Mouse (Mus musculus) WW6 (cell line): ENCODE measurements around the gene Smg6.

Experiments used
- DNase-seq: peaks from one replicate; pipeline ENCODE4 v3.0.0-alpha.2; 2013; ENCODE audit warnings: low read depth, low spot score

Gene Smg6

DNA sequence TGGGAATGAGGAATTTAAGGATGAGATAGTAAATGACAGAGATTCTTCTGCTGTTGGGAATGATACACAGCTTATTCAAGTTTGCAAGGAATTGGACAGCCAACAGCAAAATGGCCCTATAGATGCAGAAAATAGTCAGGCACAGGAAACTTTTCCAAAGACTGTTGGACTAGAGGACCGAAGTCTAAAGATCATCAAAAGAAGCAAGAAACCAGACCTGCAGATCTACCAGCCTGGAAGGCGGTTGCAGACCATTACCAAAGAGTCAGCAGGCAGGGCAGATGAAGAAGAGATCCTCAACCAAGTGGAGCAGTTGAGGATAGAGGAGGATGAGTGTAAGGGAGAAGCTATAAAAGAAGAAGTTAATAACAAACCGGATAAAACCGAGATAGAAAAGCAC, 3.5 kb downstream of the Smg6 start:
- no peak for DNase-seq

DNA sequence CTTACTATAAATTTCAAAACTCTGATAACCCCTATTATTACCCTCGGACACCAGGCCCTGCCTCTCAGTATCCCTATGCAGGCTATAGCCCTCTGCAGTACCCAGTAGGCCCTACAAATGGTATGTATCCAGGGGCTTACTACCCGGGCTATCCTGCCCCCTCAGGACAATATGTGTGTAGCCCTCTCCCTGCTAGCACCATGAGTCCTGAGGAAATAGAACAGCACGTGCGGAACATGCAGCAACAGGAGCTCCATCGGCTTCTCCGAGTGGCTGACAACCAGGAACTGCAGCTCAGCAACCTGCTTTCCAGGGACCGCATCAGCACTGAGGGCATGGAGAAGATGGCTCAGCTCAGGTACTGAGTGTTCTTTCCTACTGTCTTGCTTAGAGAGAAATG, 4.8 kb downstream of the Smg6 start:
- DNase-seq = no peak

DNA sequence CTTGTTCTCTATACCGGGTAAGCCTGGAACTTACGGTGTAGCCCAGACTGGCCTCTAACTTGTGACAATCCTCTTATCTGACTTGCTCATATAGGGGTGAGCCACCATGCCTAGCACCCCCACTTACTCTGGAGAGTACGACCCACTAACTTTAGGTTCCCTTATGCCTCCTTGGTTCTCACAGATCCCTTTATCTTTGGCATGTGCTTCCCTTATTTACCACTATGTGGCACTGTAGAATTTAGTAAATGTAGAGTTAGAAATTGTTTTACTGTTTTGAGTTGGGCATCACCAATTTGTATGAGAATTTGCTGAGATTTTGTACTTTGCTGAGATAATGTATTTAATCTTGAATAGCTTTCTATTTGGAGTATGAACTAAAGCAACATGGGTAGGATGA, 20.7 kb downstream of the Smg6 start:
- no peak for DNase-seq

DNA sequence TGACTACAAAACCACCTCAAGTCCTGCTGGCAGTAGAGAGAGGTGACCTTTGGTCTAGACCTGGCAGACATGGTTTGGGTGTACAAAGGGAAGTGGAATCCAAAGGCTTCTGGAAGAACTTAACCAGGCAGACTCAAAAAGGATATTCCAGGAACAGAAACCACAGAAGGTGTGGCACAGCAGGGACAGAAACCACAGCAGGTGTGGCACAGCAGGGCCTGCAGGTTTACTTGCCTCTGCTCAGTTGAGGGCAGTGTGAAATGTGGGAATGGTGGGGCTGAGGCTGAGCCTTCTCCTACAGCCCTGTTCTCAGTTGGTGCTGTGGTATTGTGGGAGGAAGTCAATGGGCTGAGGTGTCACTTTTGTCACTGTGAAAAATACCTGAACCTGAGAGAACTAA, 29.3 kb downstream of the Smg6 start:
- DNase-seq = no peak

DNA sequence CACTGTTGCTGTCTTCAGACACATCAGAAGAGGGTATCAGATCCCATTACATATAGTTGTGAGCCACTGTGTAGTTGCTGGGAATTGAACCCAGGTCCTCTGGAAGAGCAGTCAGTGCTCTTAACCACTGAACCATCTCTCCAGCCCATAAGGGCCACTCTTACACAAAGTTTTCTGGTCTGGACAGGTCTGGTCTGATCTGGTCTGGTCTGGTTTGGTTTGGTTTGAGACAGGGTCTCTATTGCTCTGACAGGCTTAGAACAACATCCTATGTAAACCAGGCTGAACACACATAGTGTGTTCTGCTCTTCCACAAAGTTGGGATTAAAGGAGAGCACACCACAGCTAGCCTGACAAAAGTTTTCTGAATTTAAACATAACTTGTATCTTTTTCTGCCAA, 30.4 kb downstream of the Smg6 start:
- DNase-seq = peak; percentile 9

DNA sequence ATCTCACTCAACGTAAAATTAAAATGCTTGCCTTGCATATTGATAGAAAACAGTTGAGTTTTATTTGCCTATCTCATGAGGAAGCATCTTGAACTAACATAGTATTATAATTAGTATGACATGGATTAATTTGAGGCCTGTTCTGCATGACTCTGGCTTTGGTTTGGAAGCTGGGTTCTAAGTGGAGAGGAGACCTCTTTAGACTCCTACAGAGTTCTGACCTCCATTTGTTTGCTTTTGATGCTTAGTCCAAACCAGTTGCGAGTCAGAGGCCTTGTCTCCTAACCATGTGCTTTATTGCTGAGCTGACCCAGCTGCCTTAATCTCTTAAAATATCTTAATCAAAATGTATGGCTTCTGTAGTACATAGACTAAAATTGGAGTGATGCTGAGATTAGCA, 32.0 kb downstream of the Smg6 start:
- DNase-seq = no peak

DNA sequence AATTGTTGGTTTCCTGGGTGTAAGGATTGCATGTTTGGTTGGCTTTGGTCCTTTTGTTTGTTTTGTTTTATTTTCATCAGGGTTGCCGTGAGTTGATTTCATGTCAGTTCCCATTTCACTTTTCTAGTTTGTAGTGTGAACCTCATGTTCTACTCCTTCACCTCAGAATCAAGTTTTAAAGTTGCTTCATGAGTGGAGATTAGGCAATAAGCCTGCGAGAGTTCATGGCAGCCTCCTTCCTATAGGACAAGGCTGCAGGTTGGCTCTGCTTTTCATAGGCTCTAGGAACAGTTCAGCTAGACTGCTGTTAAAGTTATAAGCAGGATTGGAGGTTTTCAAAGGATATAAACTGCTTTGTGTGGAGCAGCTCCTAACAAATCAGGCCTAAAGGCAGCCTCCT, 33.9 kb downstream of the Smg6 start:
- DNase-seq = no peak

DNA sequence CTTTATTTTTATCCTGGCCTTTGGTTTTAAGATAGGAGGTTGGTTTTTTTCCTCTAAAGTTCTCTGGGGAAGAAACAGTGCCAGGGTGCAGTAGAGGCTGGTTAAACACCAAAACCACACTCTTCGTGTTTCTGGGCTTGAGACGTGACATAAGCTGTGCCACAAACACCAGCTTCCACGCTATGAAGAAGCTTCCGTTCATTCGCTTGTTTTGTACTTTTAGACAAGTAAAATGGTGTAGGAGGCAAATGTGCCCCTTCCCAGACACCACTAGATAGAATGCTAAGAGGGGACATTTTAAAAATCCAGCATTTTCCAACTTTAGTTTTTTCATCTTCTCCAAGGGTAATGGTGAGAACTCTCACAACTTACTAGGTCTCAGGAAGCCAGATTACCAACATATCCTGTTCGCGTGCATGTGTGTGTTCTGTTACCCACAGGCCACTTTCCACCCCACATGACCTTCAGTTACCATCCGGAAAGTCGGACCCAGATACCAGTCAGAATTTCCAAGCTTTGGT, 34.5 kb downstream of the Smg6 start:
- DNase-seq = no peak

DNA sequence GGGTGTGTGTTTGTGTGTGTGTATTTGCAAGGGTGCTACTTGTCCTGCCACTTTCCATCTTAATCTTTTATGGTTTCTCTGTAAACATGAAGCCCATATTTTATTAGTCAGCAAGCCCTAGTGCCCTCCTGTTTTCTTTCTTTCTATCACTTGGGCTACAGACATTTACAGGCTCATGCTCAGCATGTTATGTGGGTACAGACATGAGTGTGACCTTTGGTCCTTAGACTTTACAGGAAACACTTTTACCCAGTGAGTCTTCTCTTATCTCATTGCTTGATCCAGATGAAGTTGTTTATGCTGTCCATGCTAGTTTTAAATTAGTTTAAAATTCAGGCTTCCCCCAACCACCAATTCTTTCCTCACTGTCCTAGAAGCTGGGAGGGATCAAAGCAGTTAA, 36.3 kb downstream of the Smg6 start:
- no peak for DNase-seq

DNA sequence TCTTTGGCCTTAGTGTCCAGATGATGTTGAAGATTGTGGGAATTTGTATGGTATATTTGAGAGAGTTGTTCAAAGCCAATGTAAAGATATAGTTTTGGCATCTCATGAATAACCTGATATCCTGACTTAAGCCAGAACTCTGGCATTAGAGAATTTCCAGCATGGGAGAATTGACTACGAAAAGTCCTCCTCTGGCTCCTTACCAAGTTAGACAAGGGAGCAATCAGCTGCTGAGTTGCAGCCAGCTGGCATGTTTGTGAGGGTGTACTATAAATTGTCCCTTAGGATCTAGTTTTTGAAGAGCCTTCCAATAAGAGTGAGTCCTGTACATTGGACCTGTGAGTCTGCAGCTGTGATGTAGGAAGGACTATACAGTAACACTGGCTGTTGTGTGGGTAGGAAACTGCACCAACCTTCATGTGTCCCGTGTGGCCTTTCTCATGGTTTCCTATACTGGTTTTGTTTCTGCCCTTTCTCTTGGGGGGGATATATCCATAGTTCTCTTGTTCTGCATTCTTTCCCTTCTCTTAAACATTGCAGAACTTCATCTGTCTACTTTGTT, 37.3 kb downstream of the Smg6 start:
- DNase-seq = no peak

DNA sequence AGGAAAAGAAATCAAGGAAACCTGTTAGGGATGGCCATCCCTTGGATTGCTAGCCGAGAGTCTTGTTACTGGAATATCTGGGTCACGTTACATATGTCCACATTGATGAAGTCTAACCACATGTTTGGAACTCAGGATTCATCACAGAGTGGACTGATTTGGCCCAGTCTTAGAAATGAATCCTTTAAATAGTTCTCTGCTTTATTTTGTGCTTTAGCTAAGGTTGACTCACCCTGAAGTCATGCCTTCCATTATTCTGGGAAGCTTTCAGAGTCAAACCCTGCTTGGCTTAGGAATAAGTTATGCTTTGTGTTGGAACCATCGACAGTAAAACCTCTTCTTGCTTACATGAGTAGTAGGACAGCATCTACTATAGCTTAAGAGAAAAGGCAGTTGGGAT, 39.9 kb downstream of the Smg6 start:
- DNase-seq = no peak

DNA sequence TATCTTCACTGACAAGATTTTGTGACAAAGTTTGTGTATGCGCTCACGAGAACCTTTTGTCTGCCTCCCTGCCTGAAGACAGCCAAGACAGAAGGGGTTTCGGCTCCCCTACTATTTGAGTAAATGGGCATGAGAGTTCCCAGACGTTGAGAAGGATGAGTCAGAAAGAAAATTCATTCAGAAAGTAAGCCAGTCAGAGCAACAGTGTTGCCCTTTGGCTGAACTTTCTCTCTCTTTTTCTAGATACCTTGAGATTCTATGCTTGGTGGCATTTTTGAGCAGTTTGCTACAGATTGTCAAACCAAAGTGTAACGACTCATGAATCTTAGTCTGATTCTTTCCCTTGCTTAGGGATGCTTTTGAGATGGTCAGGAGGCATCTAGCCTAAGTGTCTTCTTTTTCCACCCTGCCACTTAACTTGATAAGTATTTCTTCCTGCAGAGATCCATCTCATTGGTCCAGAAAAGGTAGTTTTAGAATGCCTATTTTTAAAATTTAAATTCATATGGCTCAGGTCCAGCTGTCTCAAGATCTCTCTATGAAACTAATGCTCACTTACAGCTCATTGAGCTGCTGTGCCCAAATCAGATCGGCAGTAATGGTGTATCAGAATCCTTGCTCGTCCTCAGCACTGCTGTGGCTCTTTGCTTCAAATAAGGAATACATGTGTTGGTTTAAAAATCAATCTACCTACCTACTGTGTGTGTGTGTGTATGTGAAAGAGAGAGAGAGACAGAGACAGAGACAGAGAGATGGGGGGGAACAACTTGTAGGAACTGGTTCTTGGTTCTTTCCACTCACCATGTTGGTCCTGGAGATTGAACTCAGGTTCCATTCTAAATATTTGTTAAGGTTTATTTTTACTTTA, 47.9 kb downstream of the Smg6 start:
- DNase-seq = no peak

DNA sequence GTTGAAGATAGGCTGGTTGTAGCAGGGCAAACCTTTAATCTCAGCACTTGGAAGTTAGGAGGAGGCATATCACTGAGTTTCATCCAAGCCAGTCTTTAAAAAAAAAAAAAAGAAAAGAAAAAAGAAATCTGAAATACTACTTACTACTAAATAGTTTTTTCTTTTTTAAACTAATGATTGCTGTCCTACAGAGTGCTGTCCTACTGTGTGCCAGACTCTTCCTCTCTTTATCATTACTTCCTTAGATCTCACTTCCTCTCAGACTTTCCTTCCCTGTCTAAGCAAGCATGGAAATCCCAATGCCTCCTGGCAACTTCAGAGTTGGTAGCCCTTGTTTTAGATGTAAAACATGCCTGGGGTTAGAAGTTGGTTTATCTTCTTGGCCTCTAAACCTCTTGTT, 49.0 kb downstream of the Smg6 start:
- DNase-seq = no peak

DNA sequence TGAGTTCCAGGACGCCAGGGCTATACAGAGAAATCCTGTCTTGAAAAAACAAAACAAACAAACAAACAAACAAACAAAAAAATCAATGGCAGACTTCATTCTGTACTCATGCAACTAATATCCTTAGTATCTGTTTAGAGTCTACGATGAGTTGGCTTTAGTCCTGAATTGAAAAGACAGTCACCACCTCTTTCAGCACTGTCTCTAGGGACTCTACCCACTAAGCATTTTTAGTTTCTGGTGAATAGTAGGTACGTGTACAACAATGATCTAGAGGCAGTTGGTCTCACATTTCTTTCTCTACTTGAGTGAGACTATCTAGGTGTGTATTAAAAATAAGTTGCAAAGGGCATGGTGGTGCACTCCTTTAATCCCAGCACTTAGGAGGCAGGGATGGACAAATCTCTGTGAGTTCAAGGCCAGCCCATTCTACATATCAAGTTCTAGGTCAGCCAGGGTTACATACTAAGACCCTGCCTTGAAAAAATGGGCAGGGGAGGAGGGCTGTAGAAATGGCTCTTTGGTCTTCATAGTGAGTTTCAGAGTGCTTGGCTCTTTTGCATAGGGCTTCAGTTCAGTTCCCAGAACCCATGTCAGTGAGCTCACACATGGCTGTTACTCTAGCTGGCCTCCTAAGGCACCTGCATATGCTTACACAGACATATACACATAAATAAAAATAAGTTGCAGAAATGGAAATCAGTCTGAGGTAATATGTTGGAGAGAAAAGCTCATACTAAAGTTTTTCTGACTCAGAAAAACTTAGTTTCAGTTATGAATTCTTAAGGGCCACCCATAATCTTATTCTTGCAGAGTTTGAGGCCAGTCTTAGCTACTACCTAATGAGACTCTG, 51.4 kb downstream of the Smg6 start:
- DNase-seq = no peak

DNA sequence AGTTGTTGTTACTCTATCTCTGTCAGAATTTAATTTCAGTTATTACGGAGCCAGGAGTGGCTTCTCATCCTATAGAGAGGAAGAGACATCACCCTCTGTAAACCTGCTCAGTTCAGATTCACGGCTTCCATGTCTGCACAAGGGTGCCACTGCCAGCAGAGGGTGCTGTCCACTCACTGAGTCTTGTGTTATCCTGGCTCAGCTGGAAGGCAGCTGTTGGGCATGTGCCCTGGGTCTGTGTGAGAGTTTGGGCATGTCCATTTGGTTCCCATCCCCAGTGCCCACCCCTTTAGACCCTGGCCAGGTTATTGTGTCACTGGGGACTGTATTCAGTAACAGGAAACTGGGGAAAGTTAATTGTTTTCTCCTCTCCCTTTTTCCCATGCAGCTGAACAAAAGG, 55.8 kb downstream of the Smg6 start:
- DNase-seq = peak; percentile 28

DNA sequence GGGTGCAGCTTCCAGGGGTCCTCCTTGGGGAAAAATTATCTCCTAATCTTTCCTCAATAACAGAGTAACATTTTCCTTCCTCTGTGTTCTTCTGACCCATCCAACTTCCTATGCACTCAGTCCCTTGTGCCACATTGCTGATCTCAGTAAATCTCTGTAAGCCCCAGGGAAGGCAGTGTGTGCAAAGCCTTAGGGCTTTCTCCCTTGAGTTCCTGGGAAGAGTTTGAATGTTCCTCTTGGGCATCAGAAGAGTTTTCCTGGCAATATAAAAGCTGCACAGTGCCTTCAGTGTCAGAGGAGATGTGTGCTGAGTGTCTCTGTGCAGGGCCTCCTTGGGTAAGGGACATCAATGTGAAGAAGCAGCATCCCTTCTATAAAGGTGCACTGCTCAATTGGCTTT, 56.6 kb downstream of the Smg6 start:
- no peak for DNase-seq

DNA sequence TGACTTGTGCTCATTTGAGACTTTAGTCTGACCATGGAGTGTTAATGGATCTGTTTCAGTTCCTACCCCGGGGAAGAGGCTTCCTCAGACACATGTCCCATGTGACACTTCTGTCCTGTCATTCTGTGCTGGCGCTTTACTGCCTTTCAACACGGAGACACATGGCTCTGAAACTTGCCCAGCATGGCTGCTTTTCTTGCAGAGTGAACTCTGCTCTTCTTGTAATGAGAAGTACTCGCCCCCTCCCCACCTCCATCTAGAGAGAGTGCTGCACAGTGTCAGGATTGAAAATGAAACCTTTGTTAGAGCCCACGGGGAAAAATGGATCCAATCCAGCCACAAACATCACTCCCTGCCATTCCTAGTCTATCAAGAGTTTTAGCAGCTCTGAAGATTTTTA, 62.5 kb downstream of the Smg6 start:
- DNase-seq = no peak

DNA sequence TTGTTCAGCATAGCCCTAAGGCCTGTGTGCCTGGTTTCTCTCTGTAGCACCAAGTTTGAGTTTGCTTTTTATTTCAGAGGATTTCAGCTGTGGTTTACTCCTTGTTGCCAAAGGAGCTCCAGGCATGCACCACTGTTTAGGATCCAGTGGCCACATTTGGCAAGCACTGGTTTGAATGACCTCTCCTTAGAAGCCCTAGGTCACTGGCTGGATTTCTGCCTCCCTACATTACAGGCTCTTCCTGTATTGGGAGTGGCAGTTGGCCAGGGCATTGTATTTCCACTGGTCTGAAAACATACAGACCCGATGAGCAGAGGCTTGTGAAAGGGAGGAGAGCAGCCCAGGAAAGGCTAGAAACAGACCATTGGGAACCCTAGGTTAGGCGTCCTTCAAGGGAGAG, 63.4 kb downstream of the Smg6 start:
- DNase-seq = no peak

DNA sequence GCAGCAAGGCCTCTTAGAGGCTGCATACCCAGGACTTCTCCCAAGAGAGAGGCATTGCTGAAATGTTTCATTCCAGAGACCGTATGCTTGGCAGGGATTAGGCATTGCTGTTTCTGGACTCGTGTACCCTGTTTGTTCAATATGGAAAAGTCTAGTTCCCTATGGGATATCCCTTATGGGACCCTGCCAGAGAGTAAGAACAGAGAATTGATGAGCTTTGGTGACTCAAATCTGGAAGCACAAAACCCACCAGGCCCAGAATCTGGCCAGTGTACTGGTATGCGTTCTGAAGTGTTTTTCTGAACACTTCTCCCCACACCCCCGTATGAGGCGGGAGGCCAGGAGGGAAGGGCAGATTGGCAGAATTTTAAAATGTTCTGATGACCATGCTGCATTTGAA, 64.9 kb downstream of the Smg6 start:
- DNase-seq = no peak

DNA sequence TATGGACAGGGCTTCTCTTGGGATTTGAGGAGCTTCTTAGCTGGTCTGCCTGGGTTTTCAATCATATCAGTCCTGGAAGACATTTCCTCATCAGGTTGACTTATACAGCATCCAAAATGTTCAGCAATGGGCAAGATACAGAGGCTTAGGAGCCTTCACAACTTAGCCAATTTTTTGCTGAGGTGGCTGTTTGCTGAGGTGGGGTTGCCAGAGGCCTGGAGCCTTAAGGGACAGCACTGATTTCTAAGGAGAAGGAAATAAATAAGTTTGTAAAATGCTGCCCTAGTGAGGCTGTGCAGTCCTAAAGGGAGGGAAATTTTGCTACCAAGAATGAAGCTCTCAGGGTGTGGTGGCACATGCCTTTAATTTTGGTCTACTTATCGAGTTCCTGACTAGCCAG, 65.7 kb downstream of the Smg6 start:
- DNase-seq = no peak

DNA sequence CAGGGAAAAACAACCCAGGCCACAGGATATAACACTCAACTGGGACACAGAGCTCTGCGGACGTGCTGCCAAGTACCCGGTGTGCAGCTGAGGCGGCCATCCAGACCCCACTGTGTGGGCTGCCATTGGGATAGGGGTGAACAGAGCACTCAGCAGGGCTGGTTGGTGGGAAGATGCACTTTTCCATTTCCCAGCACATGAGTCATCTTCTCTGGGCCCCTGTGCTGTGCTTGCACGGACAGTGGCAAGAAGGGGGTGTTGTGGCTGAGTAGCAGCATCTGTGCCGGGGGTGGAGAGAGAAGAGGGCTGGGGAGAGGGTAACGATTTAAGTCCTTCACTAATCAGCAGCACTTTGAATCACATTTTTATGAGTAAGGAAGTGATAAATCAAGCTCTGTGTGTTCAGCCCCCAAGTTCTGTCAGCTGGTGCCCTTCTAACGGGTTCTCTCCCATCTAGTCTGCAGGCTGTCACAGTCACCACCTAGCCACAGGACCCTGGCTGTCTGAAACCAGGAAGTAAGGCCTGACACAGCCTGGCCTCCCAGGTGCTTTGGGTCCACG, 66.9 kb downstream of the Smg6 start:
- no peak for DNase-seq

DNA sequence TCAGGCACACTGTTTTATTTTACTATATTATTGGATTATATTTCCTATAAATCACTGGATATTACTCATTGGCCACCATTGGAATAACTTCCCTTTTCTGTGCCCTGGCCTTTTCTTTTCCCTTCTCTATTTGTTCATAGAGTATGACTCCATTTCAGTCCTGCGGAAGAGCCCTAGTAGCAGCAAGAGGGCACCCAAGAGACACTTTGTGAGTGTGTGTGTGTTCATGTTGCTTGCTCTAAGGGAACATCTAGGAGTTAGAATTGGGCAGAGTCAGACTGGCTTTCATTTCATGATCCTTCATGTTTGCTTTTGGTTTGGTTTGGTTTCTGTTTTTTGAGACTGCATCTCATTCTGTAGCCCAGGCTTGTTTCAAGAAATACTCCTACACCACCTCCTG, 68.5 kb downstream of the Smg6 start:
- no peak for DNase-seq
